Mouse (Mus musculus) CH12.LX (cell line): ENCODE results near the gene Vmn1r214. TPM values are rescaled to one million over a fixed set of nuclear protein-coding genes. Genes with fewer than 3 reads are reported as not detected.

ENCODE experiments used
- DNase-seq: peaks from one replicate; pipeline ENCODE4 v3.0.0-alpha.2; 2013; ENCODE audit errors: extremely low read depth
- H3K27ac ChIP-seq: 2 replicates; pipeline ENCODE4 v1.5.1; 2012; ENCODE audit warnings: low read depth, mild to moderate bottlenecking, control low read depth, moderate library complexity; ENCODE audit not compliant: insufficient read depth
- H3K27me3 ChIP-seq: replicated peaks from 2 replicates; pipeline ENCODE3; 2012; ENCODE audit warnings: inconsistent platforms
- H3K36me3 ChIP-seq, 2 experiments: replicated peaks in 1 of 2; 2 replicates each; pipeline versions ENCODE3 to v1.6.1; 2012; ENCODE audit warnings: inconsistent platforms in 1 of 2, low read length in 1 of 2, mild to moderate bottlenecking in 1 of 2, mixed read lengths in 1 of 2, moderate library complexity in 1 of 2; ENCODE audit not compliant: control insufficient read depth in 1 of 2, insufficient read depth in 1 of 2
- H3K4me1 ChIP-seq, 2 experiments: 2 replicates each; pipeline ENCODE4 v1.6.1; 2012; ENCODE audit warnings: inconsistent platforms in 1 of 2, moderate library complexity in 1 of 2; ENCODE audit not compliant: insufficient read depth in 2 of 2, control insufficient read depth in 1 of 2
- H3K4me2 ChIP-seq: 2 replicates; pipeline ENCODE4 v1.6.1; 2012; ENCODE audit warnings: low read depth, mild to moderate bottlenecking, control low read depth; ENCODE audit not compliant: poor library complexity, insufficient read depth, severe bottlenecking
- H3K4me3 ChIP-seq, 3 experiments: fragments of 150-350 bp in 1 of 3; sonication (generic) in 1 of 3; replicated peaks in 1 of 3; 2 replicates each; pipeline versions ENCODE3 to v1.5.1; 2011 to 2012; ENCODE audit warnings: low read depth in 2 of 3, low read length in 2 of 3, mild to moderate bottlenecking in 2 of 3, moderate library complexity in 2 of 3, control low read depth in 1 of 3, improper control_type of control experiment in 1 of 3, inconsistent platforms in 1 of 3, mixed read lengths in 1 of 3; ENCODE audit not compliant: poor library complexity in 1 of 3
- H3K79me2 ChIP-seq: replicated peaks from 2 replicates; pipeline ENCODE4 v1.6.1; 2012; ENCODE audit warnings: mild to moderate bottlenecking, moderate library complexity; ENCODE audit not compliant: control insufficient read depth, poor library complexity, insufficient read depth, severe bottlenecking; ENCODE audit errors: extremely low read depth
- H3K9ac ChIP-seq: 2 replicates; pipeline ENCODE4 v1.6.1; 2012; ENCODE audit warnings: low read depth, mild to moderate bottlenecking, control low read depth, moderate library complexity; ENCODE audit not compliant: insufficient read depth
- H3K9me3 ChIP-seq: replicated peaks from 2 replicates; pipeline ENCODE3; 2012; ENCODE audit warnings: low read length, inconsistent platforms, mixed read lengths
- CHD2 ChIP-seq: IDR thresholded peaks from 2 replicates; pipeline ENCODE4 v1.6.1; 2011; ENCODE audit warnings: low read length, improper control_type of control experiment
- ELF1 ChIP-seq: IDR thresholded peaks from 2 replicates; pipeline ENCODE4 v1.6.1; 2014; ENCODE audit warnings: low read depth, mild to moderate bottlenecking, inconsistent platforms, low read length, improper control_type of control experiment
- ETS1 ChIP-seq: conservative IDR thresholded peaks from 2 replicates; pipeline ENCODE4 v1.6.1; 2012; ENCODE audit warnings: low read depth, mild to moderate bottlenecking, inconsistent platforms, low read length, improper control_type of control experiment, moderate library complexity
- JUND ChIP-seq: conservative IDR thresholded peaks from 2 replicates; pipeline ENCODE4 v1.6.1; 2011; ENCODE audit warnings: low read depth, low read length, improper control_type of control experiment
- MEF2A ChIP-seq: IDR thresholded peaks from 2 replicates; pipeline ENCODE4 v1.6.1; 2014; ENCODE audit warnings: low read depth, mild to moderate bottlenecking, inconsistent platforms, low read length, improper control_type of control experiment, borderline replicate concordance
- MYC ChIP-seq: IDR thresholded peaks from 2 replicates; pipeline ENCODE4 v1.6.1; 2011; ENCODE audit warnings: low read depth, mild to moderate bottlenecking, improper control_type of control experiment, low read length
- NRF1 ChIP-seq: IDR thresholded peaks from 2 replicates; pipeline ENCODE4 v1.6.1; 2014; ENCODE audit warnings: low read depth, mild to moderate bottlenecking, inconsistent platforms, low read length, improper control_type of control experiment, moderate library complexity
- POLR2A ChIP-seq: IDR thresholded peaks from 2 replicates; pipeline ENCODE4 v1.6.1; 2011; ENCODE audit warnings: low read depth, mild to moderate bottlenecking, improper control_type of control experiment, low read length
- USF1 ChIP-seq: IDR thresholded peaks from 2 replicates; pipeline ENCODE4 v1.6.1; 2014; ENCODE audit warnings: low read depth, mild to moderate bottlenecking, inconsistent platforms, low read length, improper control_type of control experiment
- ZMIZ1 ChIP-seq: IDR thresholded peaks from 2 replicates; pipeline ENCODE4 v1.6.1; 2012; ENCODE audit warnings: low read depth, mild to moderate bottlenecking, inconsistent platforms, low read length, improper control_type of control experiment
- dilution Hi-C: fragments of 300-500 bp; cut with MboI; formaldehyde crosslinking; loops from 2 replicates; pipeline ENCODE4 v1.14.3; 2020; ENCODE audit warnings: low sequenced_read_pairs; ENCODE audit not compliant: extremely low pct_unique_long_range_greater_than_20kb, extremely low pct_ligation_motif_present
- in situ Hi-C: fragments of 300-500 bp; cut with MboI; formaldehyde crosslinking; loops from 3 replicates; pipeline ENCODE4 v1.14.3; 2019; ENCODE audit warnings: low sequenced_read_pairs, low pct_ligation_motif_present, low pct_unique_long_range_greater_than_20kb, mixed read lengths
- polyA plus RNA-seq: library from polyadenylated mRNA; unstranded; fragments of >175 nt; gene quantifications from 2 replicates; pipeline ENCODE4 v1.2.1, GENCODE M21; 2012; ENCODE audit warnings: low read depth; ENCODE audit not compliant: insufficient read length
- total RNA-seq, 2 experiments: library from RNA; depleted of rRNA; stranded (reverse); fragments of 300-350 nt in 1 of 2; fragments of >200 nt in 1 of 2; gene quantifications; 2 replicates each; pipeline ENCODE4 v1.2.3; 2012 to 2014

Gene Vmn1r214
- total and polyA plus RNA-seq, 3 experiments: not detected

- Histone ChIP-seq H3K27me3 (no peaks in the 10 kb centered on the region), H3K9ac (no peak within 1 kb of the TSS), H3K4me1 (no peaks in the 10 kb centered on the region), H3K9me3 (no peaks in the 10 kb centered on the region), H3K36me3 (no peaks in the 10 kb centered on the region), H3K27ac (no peak within 1 kb of the TSS), H3K4me2 (no peak within 1 kb of the TSS), H3K4me3 (no peak within 1 kb of the TSS), H3K79me2 (no peaks in the 10 kb centered on the region)
- in situ Hi-C loops: no loop called here
- DNase-seq: no peak
- TF ChIP-seq MEF2A (no peak), ELF1 (no peak), NRF1 (no peak)
- dilution Hi-C loops: no loop called here
These were observed 22.9 kb upstream of the Vmn1r214 start, which contains the start of gene Vmn1r213 for GRCm38 (mm10) chr13:23007356-23007755. Gene Vmn1r213, plus strand, starts transcription at chr13:23007656.

GRCm38 (mm10) chr13:23018158-23018557 is 12.1 kb upstream of the Vmn1r214 start:
- H3K4me3 ChIP-seq: no peak overlapping the region
- H3K9ac ChIP-seq: no peak overlapping the region
- in situ Hi-C loops (no loop called here), dilution Hi-C loops (no loop called here)
- no peaks in the 10 kb centered on the region for H3K9me3 ChIP-seq
- no peaks in the 10 kb centered on the region for H3K79me2 ChIP-seq
- no peaks in the 10 kb centered on the region for H3K27me3 ChIP-seq
- H3K27ac ChIP-seq: no peak overlapping the region
- H3K4me1 ChIP-seq: no peaks in the 10 kb centered on the region
- H3K4me2 ChIP-seq: no peak overlapping the region
- no peak for DNase-seq
- TF ChIP-seq NRF1 (no peak), CHD2 (no peak), ZMIZ1 (no peak), ETS1 (no peak), JUND (no peak)
- H3K36me3 ChIP-seq: no peaks in the 10 kb centered on the region

- in situ Hi-C loops: no loop called here
- Histone ChIP-seq H3K79me2 (no peaks in the 10 kb centered on the region), H3K4me3 (no peak overlapping the region)
These were observed 5.4 kb upstream of the Vmn1r214 start for GRCm38 (mm10) chr13:23024812-23025211.

More at GRCm38 (mm10) chr13:23024812-23025211, 5.4 kb upstream of the Vmn1r214 start:
- Histone ChIP-seq H3K27me3 (no peaks in the 10 kb centered on the region), H3K9me3 (peaks cover 3% of the 10 kb centered on the region), H3K4me2 (no peak overlapping the region), H3K36me3 (no peaks in the 10 kb centered on the region)
- TF ChIP-seq POLR2A (no peak), USF1 (no peak), ETS1 (no peak), ZMIZ1 (no peak), MYC (no peak)
- TF ChIP-seq, all 38 proteins: peak for 0
- Histone ChIP-seq H3K27ac (no peak overlapping the region), H3K4me1 (no peaks in the 10 kb centered on the region), H3K9ac (no peak overlapping the region)
- no peak for DNase-seq
- dilution Hi-C loops: no loop called here
